Mouse (Mus musculus): ENCODE data around the gene Slc44a3.

The Slc44a3 gene

DNA sequence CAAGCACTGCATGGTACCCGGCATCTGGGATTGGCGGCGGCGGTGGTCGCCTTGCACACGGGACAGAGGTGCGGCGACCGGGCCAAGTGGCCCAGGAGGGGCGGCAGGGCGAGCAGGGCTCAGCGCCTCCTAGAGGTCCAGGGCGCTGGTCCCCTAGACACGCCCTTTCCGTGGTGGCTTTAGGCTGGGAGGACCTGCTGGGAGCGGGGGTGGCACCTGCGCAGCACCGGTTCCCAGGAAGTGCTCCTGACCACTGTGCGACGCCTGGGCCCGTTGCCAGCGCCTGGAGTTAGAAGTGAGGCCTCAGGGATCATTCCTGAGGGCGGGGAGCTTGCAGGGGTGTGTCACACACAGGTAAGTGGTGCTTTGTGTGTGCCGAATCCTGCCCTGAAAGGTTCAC is at the start of gene Slc44a3:
TSS of gene Slc44a3 (minus strand) at position 229 of the 400 bp plus-strand sequence.
- in situ Hi-C loops (cut with MboI, MseI): loop anchor here (5.0 to 25.0 kb wide), 2 partner anchors 205 to 580 kb away; no protein-coding TSS in a partner anchor

DNA sequence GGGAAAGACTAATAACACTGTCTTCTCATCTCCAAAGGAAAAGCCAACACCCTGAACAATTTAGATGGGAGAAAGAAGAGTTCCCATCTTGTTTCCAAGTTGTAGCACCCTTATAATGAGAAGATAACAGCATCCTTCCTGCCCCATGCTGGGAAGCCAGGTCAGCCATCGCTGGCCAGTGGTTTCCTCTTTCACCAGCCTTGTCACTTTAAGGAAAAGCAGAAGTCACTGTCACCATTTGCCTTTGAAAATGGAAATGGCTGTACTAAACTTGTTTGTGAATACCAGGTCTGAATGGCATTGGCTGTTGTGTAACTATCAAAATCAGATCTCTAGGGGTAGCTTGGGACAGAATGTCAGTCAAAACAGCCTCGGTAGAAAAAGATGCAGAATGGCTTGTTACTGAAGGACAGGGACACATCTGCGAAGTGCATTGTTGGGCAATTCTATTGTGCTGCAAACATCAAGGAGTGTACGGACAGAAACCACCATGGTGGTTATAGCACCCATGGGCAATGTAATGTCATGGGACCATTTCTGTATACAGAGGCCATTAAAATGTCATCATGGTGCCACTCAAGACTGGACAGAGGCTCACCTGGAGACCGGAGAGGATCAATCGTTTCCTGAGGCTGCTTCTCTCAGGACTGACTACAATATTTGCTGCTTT is 47.8 kb upstream of the Slc44a3 start:
- in situ Hi-C loops (cut with MboI, MseI): loop anchor here (5.0 kb wide), 1 partner anchor 37 kb away; no protein-coding TSS in a partner anchor

DNA sequence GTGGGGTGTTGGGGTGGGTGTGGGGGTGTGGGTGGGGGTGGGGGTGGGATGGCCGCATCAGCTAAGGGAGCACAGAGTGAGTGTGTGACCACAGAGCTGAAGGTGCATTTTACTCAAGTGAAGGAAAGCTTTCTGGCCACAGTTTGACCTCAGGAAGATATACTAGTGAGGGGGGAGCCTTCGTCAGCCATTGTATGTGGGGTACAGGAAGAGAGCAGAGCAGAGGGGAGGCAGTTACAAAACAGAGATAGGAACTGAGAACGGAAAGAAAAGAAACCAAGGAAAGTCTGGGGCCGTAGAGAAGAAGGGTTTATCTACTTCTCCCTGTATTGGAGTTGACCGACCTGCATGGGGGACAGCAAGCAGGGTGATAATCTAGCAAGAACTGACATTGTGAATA is 47.2 kb upstream of the Slc44a3 start:
- in situ Hi-C loops (cut with MboI, MseI): loop anchor here (5.0 kb wide), 1 partner anchor 38 kb away; no protein-coding TSS in a partner anchor

DNA sequence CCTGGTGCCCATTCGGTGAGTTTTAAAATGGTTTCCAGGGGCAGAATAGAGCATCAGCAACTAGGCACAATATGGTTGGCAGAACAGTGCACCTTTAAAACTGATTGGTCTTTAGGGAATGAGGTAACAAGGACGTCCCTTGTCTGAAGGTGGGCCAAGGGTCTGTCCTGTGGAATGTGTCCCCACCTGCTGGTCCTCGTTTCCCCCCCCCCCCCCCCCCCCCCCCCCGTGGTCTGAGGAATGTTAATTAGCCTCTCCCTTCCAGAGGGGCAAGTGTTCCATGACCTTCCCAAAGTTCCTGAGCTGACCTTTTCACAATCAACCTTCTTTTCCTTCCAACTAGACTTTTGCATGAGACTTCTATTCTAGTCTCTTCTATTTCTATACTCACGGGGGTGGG is 46.5 kb upstream of the Slc44a3 start:
- in situ Hi-C loops (cut with MboI, MseI): loop anchor here (5.0 kb wide), 1 partner anchor 39 kb away; no protein-coding TSS in a partner anchor

DNA sequence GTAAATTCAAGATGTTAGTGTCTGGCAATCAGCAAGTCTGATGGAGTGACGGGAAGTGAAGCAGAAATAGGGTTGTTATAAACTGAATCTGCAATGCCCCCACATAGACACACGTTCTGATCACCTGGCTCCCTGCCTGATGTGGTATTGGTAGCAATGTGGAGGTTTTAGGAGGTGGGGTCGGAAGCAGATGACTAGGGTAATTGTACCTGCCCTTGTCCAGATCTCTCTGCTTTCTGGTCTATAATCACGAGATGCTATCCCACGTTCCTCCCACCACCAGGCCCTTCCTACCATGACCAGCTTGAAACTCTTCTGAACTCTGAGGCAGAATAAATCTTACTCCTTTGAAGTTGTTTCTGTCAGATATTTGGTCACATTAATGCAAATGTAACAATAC is 45.4 kb upstream of the Slc44a3 start:
- in situ Hi-C loops (cut with MboI, MseI): loop anchor here (5.0 kb wide), 1 partner anchor 40 kb away; no protein-coding TSS in a partner anchor

DNA sequence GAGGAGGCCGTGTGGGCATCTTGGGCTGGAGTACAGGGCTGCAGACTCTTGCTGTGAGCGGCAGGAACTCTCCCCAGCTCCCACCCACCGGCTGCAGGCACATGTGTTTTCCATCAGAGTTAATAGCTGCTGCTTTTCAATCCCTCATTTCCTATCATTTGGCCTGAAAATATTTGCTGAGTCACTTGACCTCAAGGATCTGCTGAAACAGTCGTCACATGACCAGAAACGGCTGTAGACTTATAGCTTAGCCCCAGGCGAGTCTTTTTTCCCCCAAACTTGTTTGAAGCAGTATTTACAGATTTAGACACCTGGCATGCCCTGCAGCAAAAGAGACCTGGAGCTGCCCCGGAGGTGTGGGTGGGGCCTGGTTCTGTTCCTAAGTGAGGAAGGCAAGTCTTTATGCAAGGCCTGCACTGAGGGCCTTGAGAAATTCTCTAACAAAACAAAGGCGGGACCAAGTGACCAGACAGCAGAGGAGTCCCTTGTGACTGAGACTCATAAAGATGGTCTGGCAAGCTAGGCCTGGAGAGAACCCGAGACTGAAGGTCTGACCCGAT is 44.9 kb upstream of the Slc44a3 start:
- in situ Hi-C loops (cut with MboI, MseI): loop anchor here (5.0 kb wide), 1 partner anchor 40 kb away; no protein-coding TSS in a partner anchor

DNA sequence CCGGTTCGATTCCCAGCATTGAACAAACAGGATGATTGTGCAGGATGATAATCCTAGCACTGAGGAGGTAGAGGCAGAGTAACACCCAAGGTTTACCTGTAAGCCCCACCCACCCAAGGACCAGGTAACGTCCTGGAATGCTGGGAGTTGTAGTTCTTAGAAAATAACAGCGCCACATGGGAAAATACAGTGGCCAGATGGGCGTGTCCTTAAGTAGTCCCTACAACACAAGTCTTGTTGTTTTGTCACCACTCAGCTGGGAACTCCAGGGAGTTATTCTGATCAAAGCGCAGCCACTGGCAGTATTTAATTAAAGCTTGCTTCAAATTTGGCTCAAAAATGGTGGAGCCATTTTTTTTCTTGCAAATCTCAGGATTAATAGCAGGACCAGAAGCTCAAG is 44.2 kb upstream of the Slc44a3 start:
- in situ Hi-C loops (cut with MboI, MseI): loop anchor here (5.0 kb wide), 1 partner anchor 41 kb away; no protein-coding TSS in a partner anchor

DNA sequence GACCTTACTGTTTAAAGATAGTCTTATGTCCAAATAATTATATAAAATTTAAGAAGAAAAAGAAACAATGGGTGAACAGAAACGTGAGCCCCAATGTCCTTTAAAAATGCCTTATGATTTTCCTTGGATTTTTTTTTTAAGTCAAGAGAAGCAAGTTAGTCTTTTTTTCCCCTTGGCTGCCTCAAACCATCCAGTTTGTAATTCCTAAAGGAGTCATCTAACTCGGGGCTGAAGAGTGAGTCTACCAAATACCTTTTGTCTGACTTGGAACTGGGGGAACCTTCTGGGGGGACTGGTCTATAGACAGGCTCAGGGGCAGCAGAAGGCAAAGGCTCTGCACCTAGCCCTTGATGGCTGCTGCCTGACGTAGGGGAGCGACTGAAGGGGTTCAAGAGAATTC is 42.2 kb upstream of the Slc44a3 start:
- in situ Hi-C loops (cut with MboI, MseI): no loop called here

DNA sequence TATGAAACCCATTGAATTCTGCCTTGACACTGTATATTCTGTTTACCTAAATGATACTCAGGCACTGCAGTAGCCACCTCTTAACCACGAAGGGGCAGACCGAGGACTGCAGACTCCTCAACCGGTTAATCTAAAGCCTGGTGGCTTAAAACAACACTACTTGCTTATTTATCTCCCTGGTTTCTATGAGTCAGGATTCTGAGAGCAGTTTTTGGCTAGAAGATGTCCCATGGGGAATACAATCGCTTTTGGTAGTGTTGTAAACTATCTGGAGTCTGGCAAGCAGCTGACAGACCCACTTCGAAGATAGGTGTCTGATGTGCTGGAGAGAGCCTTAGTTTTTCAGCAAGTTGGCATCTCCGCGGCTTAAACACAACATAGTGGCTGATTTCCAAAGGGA is 41.7 kb upstream of the Slc44a3 start:
- in situ Hi-C loops (cut with MboI, MseI): no loop called here

DNA sequence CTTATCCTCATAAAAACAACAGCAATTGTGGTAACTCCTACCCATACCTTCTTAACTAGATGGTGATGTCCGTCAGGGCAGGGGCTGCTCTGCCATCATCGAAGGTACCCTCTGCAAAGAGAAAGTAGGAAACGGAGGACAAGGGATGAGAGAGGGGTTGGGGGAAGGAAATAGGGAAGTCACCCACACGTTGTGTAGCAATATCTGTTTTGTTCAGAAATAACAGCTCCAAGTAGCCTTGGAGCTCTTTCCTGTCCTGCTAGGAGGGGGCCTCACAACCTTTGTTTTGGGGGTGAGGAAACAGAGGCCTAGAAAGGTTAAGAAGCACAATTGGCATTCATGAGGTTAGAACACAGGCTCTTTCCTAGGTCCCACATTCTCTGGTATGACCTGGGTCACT is 39.3 kb upstream of the Slc44a3 start:
- in situ Hi-C loops (cut with MboI, MseI): no loop called here

DNA sequence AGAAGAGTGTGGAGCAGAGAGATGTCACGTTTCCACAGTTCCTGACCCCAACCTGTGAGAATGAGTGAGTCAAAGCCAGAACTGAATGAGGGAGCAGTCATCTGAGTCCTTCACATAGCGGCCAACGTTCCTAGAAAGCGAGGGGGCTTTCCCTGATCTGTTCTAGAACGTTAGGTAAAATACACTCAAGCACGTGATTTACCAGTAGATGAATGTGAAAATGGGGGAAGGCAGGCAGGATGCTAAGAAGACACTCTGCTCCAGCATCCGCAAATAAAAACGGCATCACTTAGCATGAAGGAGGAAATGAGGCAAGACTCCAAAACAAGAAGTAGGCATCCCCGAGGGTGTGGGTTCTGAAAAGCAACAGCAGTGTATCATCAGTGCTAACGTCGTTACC is 38.4 kb upstream of the Slc44a3 start:
- in situ Hi-C loops (cut with MboI, MseI): no loop called here

DNA sequence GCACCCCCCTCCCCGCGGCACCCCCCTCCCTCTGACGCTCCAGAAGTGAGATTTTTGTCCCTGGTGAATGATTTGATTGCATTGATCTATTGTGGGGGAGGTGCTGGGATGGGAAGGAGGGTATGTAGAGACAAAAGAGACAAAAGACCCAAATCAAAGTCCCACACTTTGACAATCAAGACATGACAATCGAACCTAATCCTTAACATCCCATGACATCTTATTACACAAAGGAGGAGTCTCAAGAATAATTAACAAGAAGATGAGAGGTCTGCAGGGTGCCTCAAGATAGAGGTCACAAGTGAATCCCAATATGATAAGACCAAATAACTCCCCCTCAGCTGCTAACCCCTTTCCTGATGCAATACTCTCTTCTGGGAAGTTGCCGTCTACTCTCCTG is 37.6 kb upstream of the Slc44a3 start:
- in situ Hi-C loops (cut with MboI, MseI): no loop called here

DNA sequence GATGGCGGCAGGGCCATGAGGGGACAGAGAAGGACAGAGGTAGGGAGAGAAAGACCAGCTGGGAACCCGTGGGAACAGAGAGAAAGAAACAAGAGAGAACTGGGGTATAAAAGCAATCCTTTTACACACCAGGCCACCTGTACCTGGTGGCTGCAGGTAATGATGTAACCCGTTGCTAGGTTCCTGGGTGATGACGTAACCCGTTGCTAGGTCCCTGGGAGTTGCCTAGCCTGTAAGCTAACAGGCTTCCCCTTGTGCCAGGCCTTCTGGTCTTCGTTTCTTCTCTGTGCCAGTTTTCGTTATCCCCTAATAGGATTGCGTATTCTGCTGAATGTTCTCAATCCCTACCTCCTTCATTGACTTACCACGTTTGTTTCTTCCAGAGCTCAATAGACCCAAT is 36.8 kb upstream of the Slc44a3 start:
- in situ Hi-C loops (cut with MboI, MseI): no loop called here

DNA sequence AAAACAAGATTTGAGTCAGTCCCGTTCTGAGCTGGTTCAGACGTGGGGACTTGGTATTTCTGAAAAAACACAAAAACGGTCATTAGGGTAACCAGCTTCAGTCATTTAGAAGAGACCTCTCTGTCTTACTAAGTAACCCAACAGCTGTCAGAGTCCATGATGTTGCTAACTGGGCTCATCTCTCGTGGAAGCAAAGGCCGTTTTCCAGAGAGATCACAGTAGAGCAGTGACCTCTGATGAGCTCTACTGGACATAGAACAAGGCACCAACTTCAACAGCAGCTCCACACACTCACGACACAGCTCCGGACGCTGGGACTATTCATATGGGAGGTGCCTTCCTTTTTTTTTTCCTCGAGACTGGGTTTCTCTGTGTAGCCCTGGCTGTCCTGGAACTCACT is 35.7 kb upstream of the Slc44a3 start:
- in situ Hi-C loops (cut with MboI, MseI): no loop called here

DNA sequence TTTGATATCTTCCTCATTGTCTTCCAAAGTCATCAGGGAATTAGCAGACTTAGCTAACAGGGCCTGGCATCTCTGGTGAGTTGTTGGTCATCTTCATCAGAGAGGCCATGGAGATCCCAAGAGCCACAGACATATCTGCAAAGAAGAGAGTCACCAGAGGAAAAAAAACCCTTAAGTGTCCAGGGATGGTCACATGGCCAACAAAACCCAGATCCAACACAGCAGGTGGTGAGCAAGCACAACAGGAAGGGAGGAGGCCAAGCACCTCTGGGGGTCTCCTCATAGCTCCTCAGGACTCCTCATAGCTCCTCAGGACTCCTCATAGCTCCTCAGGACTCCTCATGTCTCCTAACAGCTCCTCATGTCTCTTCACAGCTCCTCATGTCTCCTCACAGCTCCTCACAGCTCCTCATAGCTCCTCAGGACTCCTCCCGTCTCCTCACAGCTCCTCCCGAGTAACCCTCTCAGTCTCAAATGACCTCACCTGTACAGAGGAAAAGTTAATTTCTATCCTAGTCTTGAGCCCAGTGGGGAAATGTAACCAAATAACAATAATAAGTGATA is 35.2 kb upstream of the Slc44a3 start:
- in situ Hi-C loops (cut with MboI, MseI): no loop called here

DNA sequence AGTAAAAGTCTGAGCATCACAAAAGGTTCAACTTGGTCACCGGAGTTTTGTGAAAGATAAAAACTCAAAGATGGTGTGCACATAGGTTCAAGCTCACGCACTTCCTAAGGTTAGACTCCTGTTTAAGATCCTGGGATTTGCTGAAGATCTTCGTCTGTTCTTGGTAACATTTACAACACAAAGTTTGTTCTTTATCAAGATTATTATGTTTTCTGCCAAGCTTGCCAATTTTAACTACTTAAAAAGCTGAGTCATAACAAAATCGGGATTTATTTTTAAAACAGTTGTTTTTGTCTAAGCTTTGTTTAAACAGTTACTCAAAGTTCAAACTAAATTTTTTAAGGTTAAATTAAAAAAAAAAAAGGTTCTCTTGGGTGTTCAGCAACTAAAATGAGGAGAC is 34.7 kb upstream of the Slc44a3 start:
- in situ Hi-C loops (cut with MboI, MseI): no loop called here

DNA sequence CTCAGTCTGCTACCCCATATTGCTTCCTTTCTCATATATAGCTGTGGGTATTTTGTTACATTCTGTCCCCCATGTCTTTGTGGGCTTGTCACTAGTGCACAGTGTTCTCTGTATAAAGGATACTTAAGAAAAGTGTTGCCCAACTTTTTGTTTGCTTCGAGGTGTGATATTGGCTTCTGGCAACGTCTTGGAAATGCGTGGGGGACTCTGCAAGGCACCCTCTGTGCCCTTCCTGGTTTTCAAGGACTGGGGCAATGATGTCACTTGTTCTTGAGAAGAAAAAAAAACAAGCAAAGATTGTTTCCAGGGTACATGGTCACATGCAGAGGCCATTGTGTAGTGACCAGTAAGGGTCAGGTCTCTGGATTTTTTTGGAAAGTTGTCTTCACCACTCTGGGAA is 29.6 kb upstream of the Slc44a3 start:
- in situ Hi-C loops (cut with MboI, MseI): no loop called here

DNA sequence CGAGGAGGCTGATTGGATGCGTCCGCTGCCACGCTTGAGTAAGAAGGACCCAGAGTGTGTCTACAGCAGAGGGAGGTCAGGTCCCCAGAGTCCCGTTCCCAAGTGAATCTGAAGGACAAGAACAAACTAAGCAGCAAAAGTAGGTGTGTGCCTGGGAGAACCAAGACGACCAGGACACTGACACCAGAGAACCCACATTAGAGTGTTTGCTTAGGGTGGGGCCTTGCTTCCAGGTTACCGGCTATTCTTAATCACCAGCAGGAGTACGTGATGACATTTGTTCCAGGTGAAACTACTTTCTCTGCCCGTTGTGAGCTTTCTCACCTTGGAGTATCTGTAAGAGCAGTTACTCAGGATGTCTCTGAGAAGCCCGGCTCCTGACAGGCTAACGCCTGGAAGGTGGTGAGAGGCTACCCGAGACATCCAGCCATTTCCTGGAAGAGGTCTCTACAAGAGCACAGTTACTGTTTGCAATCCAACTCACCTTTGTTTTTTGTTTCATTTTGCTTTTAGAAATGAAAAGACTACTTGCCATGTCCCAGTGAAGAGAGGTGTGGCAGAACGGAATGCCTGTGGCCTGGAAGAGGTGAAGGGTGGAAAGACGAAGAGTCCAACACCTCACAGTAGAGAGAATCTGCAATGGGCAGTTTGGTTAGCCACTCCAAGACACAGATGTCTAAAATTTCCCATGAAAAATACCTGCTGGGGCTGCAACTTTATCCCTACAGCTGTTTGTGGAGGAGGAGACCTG is 28.1 kb upstream of the Slc44a3 start:
- in situ Hi-C loops (cut with MboI, MseI): no loop called here

DNA sequence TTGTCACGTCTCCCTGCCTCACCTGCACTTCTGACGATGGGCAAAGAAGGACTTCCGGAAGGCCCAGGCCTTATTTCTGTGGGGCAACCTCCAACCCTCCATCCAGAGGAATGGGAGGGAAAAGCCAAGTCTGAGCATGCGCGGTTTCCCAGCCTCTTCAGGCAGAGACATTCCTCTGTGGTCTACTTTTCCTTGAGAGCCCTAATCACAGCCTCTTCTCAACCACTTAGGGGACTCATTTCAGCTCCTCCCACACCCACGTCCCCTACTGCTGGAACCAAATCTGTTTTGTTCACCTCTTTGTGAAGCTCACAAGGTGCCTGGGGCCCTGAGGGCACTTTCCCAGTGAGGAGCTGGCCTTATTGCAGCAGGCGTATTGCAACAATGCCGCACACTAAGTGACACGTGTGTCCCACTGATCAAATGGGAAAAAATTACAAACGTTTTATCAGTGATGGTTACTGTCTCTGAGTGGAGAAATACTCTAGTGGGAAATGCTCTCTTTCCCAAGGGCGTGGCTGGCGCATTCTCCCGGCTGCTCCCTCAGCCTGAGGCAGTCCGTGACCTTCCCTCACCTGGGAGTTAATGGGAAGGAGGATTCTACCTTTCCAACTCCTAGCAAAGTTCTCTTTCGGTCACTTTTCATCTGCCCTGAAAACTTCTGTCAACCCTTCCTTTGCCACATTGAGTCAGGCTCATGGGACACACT is 27.4 kb upstream of the Slc44a3 start:
- in situ Hi-C loops (cut with MboI, MseI): no loop called here

DNA sequence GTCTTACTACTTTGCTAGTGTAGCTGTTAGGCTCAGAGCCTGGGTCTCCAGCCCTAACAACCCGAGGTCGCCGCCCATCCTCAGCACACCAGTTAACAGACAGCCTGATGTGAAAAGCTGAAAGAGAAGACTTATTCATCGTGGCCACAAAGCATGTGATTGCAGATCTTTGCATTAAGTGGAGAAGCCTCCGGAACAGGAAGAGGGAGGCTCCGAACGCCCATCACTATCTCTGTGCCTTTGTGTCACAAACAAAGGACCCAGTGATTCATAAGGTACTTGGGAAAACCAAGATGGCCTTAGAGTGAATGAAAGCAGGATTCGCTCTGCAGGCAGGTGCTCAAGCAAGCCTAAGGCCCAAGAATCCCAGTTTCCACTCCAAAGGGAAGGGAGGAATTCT is 26.7 kb upstream of the Slc44a3 start:
- in situ Hi-C loops (cut with MboI, MseI): no loop called here

DNA sequence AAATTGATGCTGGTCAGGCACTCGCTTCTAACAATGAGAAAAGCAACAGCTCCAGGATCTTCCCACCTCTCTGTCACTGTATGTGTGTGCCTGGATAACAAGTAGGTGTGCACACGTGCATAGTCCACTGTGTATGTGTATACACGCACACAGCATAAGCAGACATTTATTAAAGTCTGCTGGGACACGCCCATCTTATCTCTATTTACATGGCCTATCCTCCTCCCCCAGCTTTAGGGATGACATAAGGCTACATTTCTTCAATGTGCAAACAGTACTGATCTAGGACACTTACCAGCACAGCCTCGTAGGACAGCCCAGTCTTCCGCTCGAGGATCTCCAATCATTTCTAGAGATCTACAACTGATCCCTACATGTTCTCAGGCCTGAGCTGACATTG is 24.1 kb upstream of the Slc44a3 start:
- in situ Hi-C loops (cut with MboI, MseI): no loop called here

DNA sequence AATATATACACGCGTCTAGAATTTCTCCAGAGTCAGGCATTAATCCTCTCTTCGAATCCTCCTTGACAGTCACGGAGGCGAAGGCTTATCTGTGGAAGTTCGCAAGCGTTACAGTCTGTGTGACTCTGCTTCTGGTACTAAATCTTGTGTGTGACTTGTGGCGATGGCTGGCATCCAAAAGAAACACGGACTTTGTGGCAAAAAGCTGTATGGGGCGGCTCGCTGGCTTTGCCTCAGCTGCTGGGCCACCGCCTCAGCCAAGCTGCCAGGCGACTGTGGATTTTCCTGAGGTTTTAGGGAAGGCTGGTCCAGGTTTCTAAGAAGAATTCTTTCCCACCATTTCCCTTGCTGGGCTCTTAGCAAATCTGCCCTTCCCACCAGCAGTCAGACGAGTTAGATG is 21.1 kb upstream of the Slc44a3 start:
- in situ Hi-C loops (cut with MboI, MseI): loop anchor here (5.0 kb wide), 1 partner anchor 84 kb away; no protein-coding TSS in a partner anchor
